Mouse (Mus musculus) CD4-positive, CD25-positive, alpha-beta regulatory T cell (primary cell): Measurements from ENCODE around the gene Ide. TPM values are rescaled to one million over a fixed set of nuclear protein-coding genes. Genes with fewer than 3 reads are reported as not detected.

ENCODE experiments used
- polyA plus RNA-seq: library from polyadenylated mRNA; unstranded; fragments of 100-300 nt; shearing (Covaris generic); gene quantifications from one replicate; pipeline ENCODE4 v1.2.1, GENCODE M21; 2017

Gene Ide
- 75.1 TPM for polyA plus RNA-seq

DNA sequence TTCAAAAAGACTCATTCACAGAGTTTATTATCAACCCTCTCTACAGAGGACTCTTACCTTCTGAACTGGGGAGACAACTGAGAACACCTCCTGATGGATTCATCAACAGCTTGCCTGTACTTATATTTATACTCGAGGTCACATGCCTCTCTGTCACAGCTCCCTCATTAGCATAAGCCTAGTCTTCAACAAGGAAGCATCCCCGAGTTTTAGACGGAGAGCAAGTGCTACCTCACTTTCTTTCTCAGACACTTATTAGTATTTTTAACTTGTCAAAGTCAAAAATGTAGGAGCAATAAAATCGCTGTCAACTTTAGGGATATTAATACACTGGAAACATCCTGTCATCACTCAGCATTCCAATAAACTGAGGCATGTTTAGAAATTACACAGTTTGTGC lies at the start of gene Ide:
Gene Ide (minus strand): TSS at position 101 of the 400 bp plus-strand sequence.

GRCm38 (mm10) chr19:37375755-37376615 lies 38.3 kb upstream of the Ide start, which contains the start of gene Kif11:
Gene Kif11, plus strand, starts transcription at chr19:37376403.

Other genes with a start within 250 kb of the Ide start
- 94.9 TPM for gene March5, start 130.3 kb downstream of the Ide start, polyA plus RNA-seq
- gene Cpeb3, start 129.3 kb downstream of the Ide start, polyA plus RNA-seq = 0.49 TPM
- gene Kif11, start 38.6 kb upstream of the Ide start, polyA plus RNA-seq = 2.6 TPM
- gene Hhex, start 97.0 kb upstream of the Ide start, polyA plus RNA-seq = 0.59 TPM
- 40.9 TPM for gene Exoc6, start 212.6 kb upstream of the Ide start, polyA plus RNA-seq